Mouse (Mus musculus) bone marrow, adult 2 months (tissue): ENCODE measurements around the gene Zfp385a.

Experiments used
- CTCF ChIP-seq: fragments of 200-500 bp; IDR thresholded peaks from 2 replicates; pipeline ENCODE4 v1.5.1; 2011; ENCODE audit warnings: low read length, control low read depth; ENCODE audit not compliant: control insufficient read depth, insufficient read depth
- POLR2A ChIP-seq: fragments of 200-500 bp; IDR thresholded peaks from 2 replicates; pipeline ENCODE4 v1.6.1; 2011; ENCODE audit warnings: low read depth, mild to moderate bottlenecking, control low read depth, low read length, borderline replicate concordance; ENCODE audit not compliant: control insufficient read depth

GRCm38 (mm10) chr15:103362950-103363349 is 23.1 kb upstream of the Zfp385a start:
- TF ChIP-seq CTCF (no peak), POLR2A (no peak)
